Mouse (Mus musculus): ENCODE data around the gene Nfib.

DNA sequence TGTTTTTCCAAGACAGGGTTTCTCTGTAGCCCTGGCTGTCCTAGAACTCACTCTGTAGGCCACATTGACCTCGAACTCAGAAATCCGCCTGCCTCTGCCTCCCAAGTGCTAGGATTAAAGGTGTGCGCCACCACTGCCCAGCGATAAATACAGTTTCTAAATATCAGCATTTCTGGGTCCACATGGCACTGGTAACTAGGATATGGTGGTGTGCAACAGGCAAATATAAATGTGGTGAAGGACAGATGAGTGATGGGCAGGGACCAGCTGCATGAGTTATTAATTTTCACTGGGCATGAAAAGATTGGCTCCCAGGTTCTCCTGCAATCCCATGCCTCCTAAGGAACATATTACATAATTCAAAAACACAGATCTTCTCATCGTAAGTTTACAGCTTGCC, 266.9 kb downstream of the Nfib start:
- no peak for TF ChIP-seq POLR2A (IDR thresholded peaks at IDR 0.05; ENCODE audit: insufficient read length, low read depth)
- TF ChIP-seq USF1 (IDR thresholded peaks at IDR 0.05; ENCODE audit: low read depth), result no peak
- TF ChIP-seq MYOD1 (IDR thresholded peaks at IDR 0.05; ENCODE audit: control insufficient read depth in 1 of 3, insufficient read length in 2 of 3, low read depth in 2 of 3), result peak in 2 of 3 experiments; percentile 65 to 68
- no peak for TF ChIP-seq E2F4 (IDR thresholded peaks at IDR 0.05; ENCODE audit: insufficient read depth)
- no peak for TF ChIP-seq POLR2AphosphoS2 (IDR thresholded peaks at IDR 0.05; ENCODE audit: insufficient read length, low read depth)

All from myocyte (in vitro differentiated cells).